Mouse (Mus musculus): ENCODE data around the gene Ibtk. TPM values are rescaled to one million over a fixed set of nuclear protein-coding genes. Genes with fewer than 3 reads are reported as not detected.

Gene Ibtk
- polyA plus RNA-seq, 1 experiment = 14.4 TPM

- DNase-seq = no peak
- WGBS = 92% methylated on average over 3 of the region's 3 CpGs
- H3K4me1 ChIP-seq (ENCODE audit: control insufficient read depth, insufficient read depth, low read length) = no peaks in the 10 kb centered on the region
- H3K27me3 ChIP-seq (ENCODE audit: control insufficient read depth, insufficient read depth, low read length) = no peaks in the 10 kb centered on the region
- H3K27ac ChIP-seq (ENCODE audit: insufficient read depth, low read length) = no peak overlapping the region
- no peak overlapping the region for H3K4me3 ChIP-seq (replicated peaks; ENCODE audit: insufficient read depth, low read depth, low read length)
- no peak for TF ChIP-seq POLR2A (IDR thresholded peaks at IDR 0.05; ENCODE audit: borderline replicate concordance, insufficient read depth, low read length)
- no peak for TF ChIP-seq CTCF (IDR thresholded peaks at IDR 0.05; ENCODE audit: borderline replicate concordance, insufficient read depth, low read depth, low read length)
These were observed 53.5 kb downstream of the Ibtk start for GRCm38 (mm10) chr9:85695606-85696005.

- Histone ChIP-seq H3K4me3 (replicated peaks; ENCODE audit: insufficient read depth, low read depth, low read length) (no peak overlapping the region), H3K4me1 (ENCODE audit: control insufficient read depth, insufficient read depth, low read length) (no peaks in the 10 kb centered on the region), H3K27me3 (ENCODE audit: control insufficient read depth, insufficient read depth, low read length) (no peaks in the 10 kb centered on the region), H3K27ac (ENCODE audit: insufficient read depth, low read length) (no peak overlapping the region)
- TF ChIP-seq CTCF (IDR thresholded peaks at IDR 0.05; ENCODE audit: borderline replicate concordance, insufficient read depth, low read depth, low read length) (no peak), POLR2A (IDR thresholded peaks at IDR 0.05; ENCODE audit: borderline replicate concordance, insufficient read depth, low read length) (no peak)
- WGBS = 56% methylated on average over 6 of the region's 6 CpGs
- no peak for DNase-seq
These were observed 55.7 kb downstream of the Ibtk start for GRCm38 (mm10) chr9:85693231-85694116.

GRCm38 (mm10) chr9:85685010-85685409, 64.1 kb downstream of the Ibtk start:
- no peak for DNase-seq
- Histone ChIP-seq H3K27ac (ENCODE audit: insufficient read depth, low read length) (no peak overlapping the region), H3K4me3 (replicated peaks; ENCODE audit: insufficient read depth, low read depth, low read length) (no peak overlapping the region), H3K4me1 (ENCODE audit: control insufficient read depth, insufficient read depth, low read length) (no peaks in the 10 kb centered on the region), H3K27me3 (ENCODE audit: control insufficient read depth, insufficient read depth, low read length) (no peaks in the 10 kb centered on the region)
- peak; percentile 33; the same call in 1 of the 2 replicates for TF ChIP-seq CTCF (IDR thresholded peaks at IDR 0.05; ENCODE audit: borderline replicate concordance, insufficient read depth, low read depth, low read length)
- no peak for TF ChIP-seq POLR2A (IDR thresholded peaks at IDR 0.05; ENCODE audit: borderline replicate concordance, insufficient read depth, low read length)
- WGBS = 88% methylated on average over 6 of the region's 6 CpGs

- Histone ChIP-seq H3K27ac (ENCODE audit: insufficient read depth, low read length) (no peak overlapping the region), H3K27me3 (ENCODE audit: control insufficient read depth, insufficient read depth, low read length) (no peaks in the 10 kb centered on the region), H3K4me1 (ENCODE audit: control insufficient read depth, insufficient read depth, low read length) (no peaks in the 10 kb centered on the region), H3K4me3 (replicated peaks; ENCODE audit: insufficient read depth, low read depth, low read length) (no peak overlapping the region)
- no peak for TF ChIP-seq CTCF (IDR thresholded peaks at IDR 0.05; ENCODE audit: borderline replicate concordance, insufficient read depth, low read depth, low read length)
- no peak for TF ChIP-seq POLR2A (IDR thresholded peaks at IDR 0.05; ENCODE audit: borderline replicate concordance, insufficient read depth, low read length)
- DNase-seq = no peak
- 85% methylated on average over 10 of the region's 10 CpGs for WGBS
These were observed 73.8 kb downstream of the Ibtk start for GRCm38 (mm10) chr9:85675131-85675905.

GRCm38 (mm10) chr9:85673907-85674481, 75.1 kb downstream of the Ibtk start:
- Histone ChIP-seq H3K4me1 (ENCODE audit: control insufficient read depth, insufficient read depth, low read length) (no peaks in the 10 kb centered on the region), H3K4me3 (replicated peaks; ENCODE audit: insufficient read depth, low read depth, low read length) (no peak overlapping the region), H3K27ac (ENCODE audit: insufficient read depth, low read length) (no peak overlapping the region), H3K27me3 (ENCODE audit: control insufficient read depth, insufficient read depth, low read length) (no peaks in the 10 kb centered on the region)
- 42% methylated on average over 15 of the region's 15 CpGs for WGBS
- DNase-seq = no peak
- TF ChIP-seq CTCF (IDR thresholded peaks at IDR 0.05; ENCODE audit: borderline replicate concordance, insufficient read depth, low read depth, low read length) = no peak
- TF ChIP-seq POLR2A (IDR thresholded peaks at IDR 0.05; ENCODE audit: borderline replicate concordance, insufficient read depth, low read length) = no peak

GRCm38 (mm10) chr9:85671582-85672331, 77.4 kb downstream of the Ibtk start:
- TF ChIP-seq CTCF (IDR thresholded peaks at IDR 0.05; ENCODE audit: borderline replicate concordance, insufficient read depth, low read depth, low read length) (no peak), POLR2A (IDR thresholded peaks at IDR 0.05; ENCODE audit: borderline replicate concordance, insufficient read depth, low read length) (no peak)

GRCm38 (mm10) chr9:85664316-85664715, 84.8 kb downstream of the Ibtk start:
- TF ChIP-seq POLR2A (IDR thresholded peaks at IDR 0.05; ENCODE audit: borderline replicate concordance, insufficient read depth, low read length) (no peak), CTCF (IDR thresholded peaks at IDR 0.05; ENCODE audit: borderline replicate concordance, insufficient read depth, low read depth, low read length) (no peak)

More at GRCm38 (mm10) chr9:85671582-85672331, 77.4 kb downstream of the Ibtk start:
- H3K4me1 ChIP-seq (ENCODE audit: control insufficient read depth, insufficient read depth, low read length) = no peaks in the 10 kb centered on the region
- H3K4me3 ChIP-seq (replicated peaks; ENCODE audit: insufficient read depth, low read depth, low read length) = no peak overlapping the region
- H3K27me3 ChIP-seq (ENCODE audit: control insufficient read depth, insufficient read depth, low read length) = no peaks in the 10 kb centered on the region
- no peak overlapping the region for H3K27ac ChIP-seq (ENCODE audit: insufficient read depth, low read length)
- 89% methylated on average over 6 of the region's 6 CpGs for WGBS
- no peak for DNase-seq

More at GRCm38 (mm10) chr9:85664316-85664715, 84.8 kb downstream of the Ibtk start:
- DNase-seq = no peak
- Histone ChIP-seq H3K4me3 (replicated peaks; ENCODE audit: insufficient read depth, low read depth, low read length) (no peak overlapping the region), H3K27ac (ENCODE audit: insufficient read depth, low read length) (no peak overlapping the region), H3K27me3 (ENCODE audit: control insufficient read depth, insufficient read depth, low read length) (no peaks in the 10 kb centered on the region), H3K4me1 (ENCODE audit: control insufficient read depth, insufficient read depth, low read length) (no peaks in the 10 kb centered on the region)
- WGBS = 66% methylated on average over 1 of the region's 1 CpGs

All from cerebellum, adult 2 months (tissue).